Mouse (Mus musculus) thymus, postnatal 14 days (tissue): Measurements from ENCODE around the gene Parp14.

Source experiments
- DNase-seq: peaks from one replicate; pipeline ENCODE4 v3.0.0; 2021

Parp14 gene

GRCm38 (mm10) chr16:35783207-35783573 lies 88.2 kb downstream of the Parp14 start:
- DNase-seq, result no peak
